ENCODE assay signal across 8 mouse cellular contexts in genomic region chr3:105530363-105531130, GRCm38 (mm10).
A peak's percentile ranks its signal among the peaks of the same experiment; 100 is the strongest.
DNase-seq lines count a peak whose midpoint lies in the region; ATAC-seq and TF ChIP-seq lines count a peak whose summit lies in the region.

No protein-coding gene starts in this region.

- peaks cover 56% of the 10 kb centered on the region for H3K4me1 ChIP-seq in hindbrain, embryonic 13.5 days (replicated peaks)
- peaks cover 6% of the 10 kb centered on the region for H3K4me1 ChIP-seq in limb, embryonic 13.5 days
- peaks cover 2% of the 10 kb centered on the region; the same call in 1 of the 2 replicates for H3K4me1 ChIP-seq in stomach, postnatal 0 days (replicated peaks; ENCODE audit: control insufficient read depth, insufficient read depth)

- H3K9ac ChIP-seq in hindbrain, embryonic 13.5 days = no peak overlapping the region
- H3K9ac ChIP-seq in limb, embryonic 13.5 days = no peak overlapping the region
- H3K9ac ChIP-seq in stomach, postnatal 0 days (ENCODE audit: low read length) = no peak overlapping the region

- no peaks in the 10 kb centered on the region for H3K36me3 ChIP-seq in hindbrain, embryonic 13.5 days
- no peaks in the 10 kb centered on the region for H3K36me3 ChIP-seq in limb, embryonic 13.5 days
- H3K36me3 ChIP-seq in stomach, postnatal 0 days (ENCODE audit: control insufficient read depth, insufficient read depth, low read length) = no peaks in the 10 kb centered on the region

- no peaks in the 10 kb centered on the region for H3K9me3 ChIP-seq in hindbrain, embryonic 13.5 days
- no peaks in the 10 kb centered on the region for H3K9me3 ChIP-seq in limb, embryonic 13.5 days
- H3K9me3 ChIP-seq in stomach, postnatal 0 days (ENCODE audit: control insufficient read depth, low read length) = no peaks in the 10 kb centered on the region

- no peak for TF ChIP-seq CTCF in stomach, postnatal 0 days (IDR thresholded peaks at IDR 0.05; ENCODE audit: low read depth)

- TF ChIP-seq EP300 in stomach, postnatal 0 days (optimal IDR thresholded peaks at IDR 0.05) = no peak

- peak overlapping the region; percentile 41 for H3K4me2 ChIP-seq in hindbrain, embryonic 13.5 days
- peak overlapping the region; percentile 38 for H3K4me2 ChIP-seq in limb, embryonic 13.5 days (replicated peaks)
- no peak overlapping the region for H3K4me2 ChIP-seq in stomach, postnatal 0 days (replicated peaks; ENCODE audit: low read depth)

- peak; percentile 63 for DNase-seq in Muller cell, postnatal 12 days (ENCODE audit: inconsistent ontology term)
- peak; percentile 80 for DNase-seq in embryo, embryonic 11 days
- peak; percentile 34 for DNase-seq in stomach, postnatal 0 days (ENCODE audit: low spot score)
- no peak for DNase-seq in adrenal gland, adult (ENCODE audit: inconsistent age in 2 of 2, low spot score in 1 of 2)
- DNase-seq in MN1 (ENCODE audit: low spot score) = no peak

- WGBS in hindbrain, embryonic 13.5 days = 17% methylated on average over 11 of the region's 11 CpGs
- 22% methylated on average over 11 of the region's 11 CpGs for whole genome bisulfite sequencing in limb, embryonic 13.5 days
- WGBS in stomach, postnatal 0 days = 35% methylated on average over 11 of the region's 11 CpGs

- ATAC-seq in hindbrain, embryonic 13.5 days (ENCODE audit: low FRiP score) = peak; percentile 91
- no peak for ATAC-seq in limb, embryonic 13.5 days (ENCODE audit: low FRiP score, low read depth)
- no peak for ATAC-seq in stomach, postnatal 0 days (ENCODE audit: low FRiP score, low TSS enrichment)
- ATAC-seq in megakaryocyte, adult 5-6 weeks (ENCODE audit: poor library complexity, severe bottlenecking) = no peak

- H3K4me3 ChIP-seq in hindbrain, embryonic 13.5 days = 0 out of 2 replicates have a peak overlapping the region, but pooled peaks have one; percentile 3
- no peak overlapping the region for H3K4me3 ChIP-seq in limb, embryonic 13.5 days
- no peak overlapping the region for H3K4me3 ChIP-seq in stomach, postnatal 0 days (ENCODE audit: low read depth, low read length)

- peak overlapping the region; percentile 73 for H3K27ac ChIP-seq in hindbrain, embryonic 13.5 days
- H3K27ac ChIP-seq in limb, embryonic 13.5 days = no peak overlapping the region
- no peak overlapping the region for H3K27ac ChIP-seq in stomach, postnatal 0 days (replicated peaks)

- H3K27me3 ChIP-seq in hindbrain, embryonic 13.5 days = no peaks in the 10 kb centered on the region
- no peaks in the 10 kb centered on the region for H3K27me3 ChIP-seq in limb, embryonic 13.5 days
- H3K27me3 ChIP-seq in stomach, postnatal 0 days (ENCODE audit: control insufficient read depth, insufficient read depth, low read length) = no peaks in the 10 kb centered on the region; the same call in 1 of the 2 replicates

Comparison
In these comparisons a context has a peak if more than half of its experiments do, and no peak if none do; other contexts are left out.
1. DNase-seq: peak in Muller cell, postnatal 12 days (single experiment), embryo, embryonic 11 days (single experiment) and stomach, postnatal 0 days (single experiment); none in adrenal gland, adult (0 of 2) and MN1 (single experiment).